Mouse (Mus musculus) erythroblast, embryonic 14.5 days (primary cell): ENCODE results near the gene Cwc27.

ENCODE experiments used
- GATA1 ChIP-seq: IDR thresholded peaks from 2 replicates; pipeline ENCODE4 v1.6.1; 2012; ENCODE audit warnings: low read length, inconsistent platforms, mixed read lengths
- TAL1 ChIP-seq: IDR thresholded peaks from 3 replicates; pipeline ENCODE4 v1.6.1; 2012; ENCODE audit warnings: low read length, inconsistent platforms, mixed read lengths

- TF ChIP-seq GATA1 (no peak), TAL1 (no peak)
Measured at GRCm38 (mm10) chr13:104792184-104792583, 24.8 kb downstream of the Cwc27 start, which contains the start of gene Srek1ip1.
